Mouse (Mus musculus) T-helper 17 cell (primary cell): Measurements from ENCODE around the gene Tmem202.

ENCODE experiments used
- in situ Hi-C, 2 experiments: fragments of 300-600 bp; cut with MboI, MseI; formaldehyde crosslinking; loops; 1 replicate in 1 of 2; 2 replicates in 1 of 2; pipeline ENCODE4 v1.15.1; 2025; ENCODE audit warnings: high pct_unique_total_duplicates in 2 of 2

Tmem202 gene

DNA sequence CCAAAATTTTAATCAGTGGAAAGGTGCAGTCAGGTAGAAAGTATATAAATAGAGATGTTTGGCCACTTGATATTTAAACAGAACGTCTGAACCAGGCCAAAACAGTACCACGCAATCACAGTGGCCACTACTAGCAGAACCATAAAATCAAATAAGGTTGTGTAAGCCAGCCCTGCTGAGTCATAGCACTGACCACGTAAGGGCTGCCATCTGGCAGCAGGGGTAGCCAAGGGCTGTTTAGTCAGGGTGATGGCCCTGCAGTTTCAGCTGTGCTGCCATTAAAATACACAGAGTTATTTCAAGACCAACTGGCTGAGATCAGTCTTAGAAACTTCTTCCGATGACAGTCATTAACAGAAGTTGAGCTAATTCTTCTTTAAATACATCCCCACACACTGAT lies 5.8 kb downstream of the Tmem202 start:
- in situ Hi-C loops = loop anchor here in 1 of 2 experiments (10.0 kb wide), 1 partner anchor 459 kb away; no protein-coding TSS in a partner anchor

- in situ Hi-C loops = loop anchor here in 1 of 2 experiments (10.0 kb wide), 1 partner anchor 459 kb away; no protein-coding TSS in a partner anchor
Observed at GRCm38 (mm10) chr9:59533422-59533821, 6.2 kb downstream of the Tmem202 start.

- in situ Hi-C loops = loop anchor here in 1 of 2 experiments (10.0 kb wide), 1 partner anchor 457 kb away; no protein-coding TSS in a partner anchor
Observed at GRCm38 (mm10) chr9:59531645-59532044, 8.0 kb downstream of the Tmem202 start.

- in situ Hi-C loops = no loop called here
Observed at GRCm38 (mm10) chr9:59528274-59528673, 11.4 kb downstream of the Tmem202 start.

GRCm38 (mm10) chr9:59527580-59527979 lies 12.1 kb downstream of the Tmem202 start:
- in situ Hi-C loops = no loop called here

DNA sequence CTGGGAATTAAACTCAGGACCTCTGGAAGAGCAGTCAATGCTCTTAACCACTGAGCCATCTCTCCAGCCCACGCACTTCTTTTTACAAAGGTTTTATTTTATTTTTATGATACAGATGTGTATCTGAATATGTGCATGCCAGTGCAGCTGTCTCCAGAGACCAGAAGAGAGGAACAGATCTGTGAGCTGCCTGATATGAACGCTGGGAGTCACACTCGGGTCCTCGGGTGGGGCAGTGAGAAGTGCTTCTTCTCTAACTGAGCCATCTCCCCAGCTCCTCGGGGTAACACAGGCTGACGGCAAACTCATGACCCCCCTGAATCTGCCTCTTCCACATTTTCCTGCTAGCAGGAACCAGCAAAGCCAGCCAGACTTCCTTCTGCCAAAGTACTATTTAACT lies 12.9 kb downstream of the Tmem202 start:
- in situ Hi-C loops = no loop called here

DNA sequence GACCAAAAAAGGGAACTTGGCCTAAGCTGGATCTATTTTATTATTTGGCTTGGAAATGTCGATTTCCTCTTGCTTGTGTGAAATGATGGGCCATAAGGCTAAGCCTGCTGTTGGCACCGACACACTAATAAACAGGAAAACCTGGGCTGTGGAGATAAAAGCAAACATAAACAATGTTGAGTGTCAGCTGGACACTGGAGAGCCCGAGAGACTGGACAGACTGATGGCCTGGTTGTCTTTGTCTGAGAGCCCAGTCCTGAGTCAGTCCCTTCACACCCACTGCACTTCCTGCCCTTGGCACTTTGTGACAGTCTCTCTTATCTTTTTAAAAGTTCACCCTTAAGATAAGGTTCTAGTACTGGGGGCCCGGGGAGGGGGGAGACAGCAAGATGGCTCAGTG lies 16.7 kb downstream of the Tmem202 start:
- in situ Hi-C loops = no loop called here

GRCm38 (mm10) chr9:59519396-59519795 lies 20.3 kb downstream of the Tmem202 start:
- in situ Hi-C loops = no loop called here

GRCm38 (mm10) chr9:59518976-59519375 lies 20.7 kb downstream of the Tmem202 start:
- in situ Hi-C loops = no loop called here

GRCm38 (mm10) chr9:59517127-59517526 lies 22.5 kb downstream of the Tmem202 start:
- in situ Hi-C loops = no loop called here

- in situ Hi-C loops = no loop called here
Observed at GRCm38 (mm10) chr9:59515069-59515468, 24.6 kb downstream of the Tmem202 start.

- in situ Hi-C loops = no loop called here
Observed at GRCm38 (mm10) chr9:59512381-59512780, 27.3 kb downstream of the Tmem202 start.

DNA sequence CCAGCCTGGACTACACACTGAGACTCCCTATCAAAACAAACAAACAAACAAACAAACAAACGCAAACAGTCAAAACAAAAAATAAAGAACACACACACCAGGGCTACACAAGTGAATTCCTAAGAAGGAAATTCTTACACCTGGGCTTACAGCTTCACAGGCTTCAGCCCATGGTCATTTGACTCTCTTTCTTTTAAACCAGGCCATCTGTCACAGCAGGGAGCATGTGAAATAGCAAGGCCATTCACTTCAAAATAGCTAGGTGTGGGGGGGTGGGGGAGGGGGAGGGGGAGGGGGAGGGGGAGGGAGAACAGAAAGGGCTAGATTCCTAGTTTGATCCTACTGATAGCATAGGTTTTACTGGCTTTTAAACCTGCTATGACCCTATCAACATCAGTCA lies 31.5 kb downstream of the Tmem202 start:
- in situ Hi-C loops = no loop called here

GRCm38 (mm10) chr9:59487331-59487730 lies 52.3 kb downstream of the Tmem202 start:
- in situ Hi-C loops = loop anchor here in 1 of 2 experiments (25.0 kb wide), 1 partner anchor 1225 kb away; the partner anchor contains the start of gene Stoml1

GRCm38 (mm10) chr9:59486549-59487065 lies 53.0 kb downstream of the Tmem202 start, which contains the start of gene Arih1:
Gene Arih1 (minus strand): TSS chr9:59486618.
- in situ Hi-C loops = loop anchor here in 1 of 2 experiments (25.0 kb wide), 1 partner anchor 1224 kb away; the partner anchor contains the start of gene Stoml1

DNA sequence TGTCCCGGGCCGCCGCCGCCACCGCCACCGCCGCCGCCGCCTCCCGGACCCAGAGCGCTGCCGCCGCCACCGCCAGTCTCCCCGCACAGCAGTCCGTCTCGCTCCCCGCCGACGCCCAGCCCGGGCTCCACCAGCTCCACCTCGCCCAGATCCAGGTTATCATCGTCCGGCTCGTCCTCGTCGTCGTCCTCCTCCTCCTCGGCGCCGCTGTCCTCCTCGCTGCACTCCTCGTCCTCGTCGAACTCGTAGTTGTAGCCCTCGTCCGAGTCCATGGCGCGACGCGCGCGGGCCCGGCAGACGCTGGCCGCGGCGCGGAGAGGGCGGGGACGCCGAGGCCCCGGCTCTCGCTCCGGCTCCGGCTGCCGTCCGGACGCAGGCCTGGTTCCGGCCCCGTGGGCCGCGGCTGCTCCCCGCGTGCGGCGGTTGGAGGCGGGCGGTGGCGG lies 53.5 kb downstream of the Tmem202 start:
- in situ Hi-C loops = loop anchor here in 1 of 2 experiments (25.0 kb wide), 1 partner anchor 1224 kb away; the partner anchor contains the start of gene Stoml1

DNA sequence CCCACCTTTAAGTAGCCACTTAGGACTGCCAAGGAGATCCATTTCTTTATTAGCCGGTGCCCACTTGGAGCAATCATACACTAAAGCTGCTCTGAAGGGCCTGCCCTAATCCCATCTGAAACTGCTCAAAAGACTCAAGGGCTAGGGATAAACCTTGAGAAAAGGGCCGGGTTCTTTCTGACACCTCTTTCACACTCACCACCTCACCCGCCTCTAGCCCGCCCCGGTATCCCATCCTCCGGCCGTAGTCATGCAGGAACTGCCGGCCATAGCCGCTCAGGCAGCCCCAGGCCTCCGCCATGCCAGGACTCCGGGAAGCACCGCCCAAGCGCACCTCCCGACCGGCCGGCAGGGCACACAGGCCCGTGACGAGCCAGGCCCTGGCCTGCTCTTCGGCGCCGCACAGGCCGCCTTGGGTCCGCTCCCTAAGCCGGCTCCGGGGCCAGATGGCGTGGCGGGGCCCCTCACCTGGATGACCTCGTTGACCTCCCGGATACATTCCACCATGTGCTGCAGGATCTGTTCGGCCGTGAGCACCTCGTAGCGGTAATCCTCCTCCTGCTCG lies 54.1 kb downstream of the Tmem202 start:
- in situ Hi-C loops = loop anchor here in 1 of 2 experiments (25.0 kb wide), 1 partner anchor 1223 kb away; the partner anchor contains the start of gene Stoml1

DNA sequence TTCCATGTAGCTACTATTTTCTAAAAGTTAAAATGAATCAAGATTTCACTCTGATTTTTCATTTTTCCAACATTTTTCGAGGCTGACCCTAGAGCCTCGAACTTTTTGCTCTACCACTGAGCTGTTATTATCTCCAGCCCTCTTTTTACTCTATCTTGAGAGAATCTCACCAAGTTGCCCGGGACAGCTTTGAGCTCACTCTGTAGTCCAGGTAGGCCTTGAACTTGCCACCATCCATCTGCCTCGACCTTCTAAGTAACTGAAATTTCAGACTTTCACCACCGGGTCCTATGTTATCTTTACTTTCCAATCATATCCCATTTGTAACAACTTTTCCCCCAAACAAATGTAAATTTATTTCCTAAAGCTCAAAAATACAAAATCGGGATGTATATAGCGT lies 54.9 kb downstream of the Tmem202 start:
- in situ Hi-C loops = loop anchor here in 1 of 2 experiments (25.0 kb wide), 1 partner anchor 1222 kb away; the partner anchor contains the start of gene Stoml1

DNA sequence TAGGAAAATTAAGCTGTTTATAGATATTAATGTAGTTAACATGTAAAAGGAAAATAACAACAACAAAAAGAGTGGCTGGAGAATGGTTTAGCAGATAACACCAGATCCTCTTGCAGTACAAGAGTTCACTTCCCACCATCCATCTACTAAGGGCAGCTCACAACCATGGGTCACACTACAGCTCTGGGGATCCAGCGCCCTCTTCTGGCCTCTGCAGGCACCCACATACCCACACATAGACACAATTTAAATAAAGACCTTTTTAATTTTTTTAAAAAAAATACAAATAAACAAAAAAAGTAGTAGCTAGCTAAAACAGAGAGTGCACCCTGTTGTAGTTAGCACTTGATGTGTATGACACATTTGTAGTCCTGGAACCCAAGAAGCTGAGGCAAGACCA lies 57.2 kb downstream of the Tmem202 start:
- in situ Hi-C loops = loop anchor here in 1 of 2 experiments (25.0 kb wide), 1 partner anchor 1220 kb away; the partner anchor contains the start of gene Stoml1

- in situ Hi-C loops = loop anchor here (5.0 to 25.0 kb wide), 4 partner anchors 134 to 1832 kb away; partner anchors contain the start of gene Stoml1 (in 1 of the 2)
Observed at GRCm38 (mm10) chr9:59476617-59477016, 63.0 kb downstream of the Tmem202 start.

- in situ Hi-C loops = loop anchor here (5.0 to 25.0 kb wide), 4 partner anchors 133 to 1830 kb away; partner anchors contain the start of gene Stoml1 (in 1 of the 2)
Observed at GRCm38 (mm10) chr9:59474838-59475237, 64.8 kb downstream of the Tmem202 start.

DNA sequence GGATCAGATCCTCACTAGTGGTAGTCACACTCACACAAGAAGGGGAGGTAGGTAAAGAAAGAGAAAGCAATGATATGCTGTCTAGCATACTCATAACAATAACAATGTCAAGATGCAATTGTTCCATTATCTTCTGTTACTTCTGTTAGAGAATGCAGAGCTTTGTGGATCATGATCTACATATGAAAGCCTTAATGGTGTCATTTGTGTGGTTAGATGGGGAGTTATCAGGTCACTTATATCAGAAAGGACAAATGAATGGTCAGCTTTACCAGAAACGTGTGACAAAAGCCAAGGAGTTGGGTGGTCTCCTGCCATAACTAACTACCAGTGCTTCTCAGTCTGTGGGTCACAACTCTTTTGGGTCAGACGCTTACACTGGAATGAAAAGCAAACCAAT lies 66.5 kb downstream of the Tmem202 start:
- in situ Hi-C loops = loop anchor here (10.0 kb wide), 2 partner anchors 1608 to 1828 kb away; no protein-coding TSS in a partner anchor
